Mouse (Mus musculus): ENCODE measurements at regions not wholly inside any gene's neighbourhood (a gene's known extent, or its start where the extent isn't known, plus 50 kb on each side); places are given as distances from the start of the nearest gene placed in this dataset.
A peak's percentile ranks its signal among the peaks of the same experiment; 100 is the strongest.

DNA sequence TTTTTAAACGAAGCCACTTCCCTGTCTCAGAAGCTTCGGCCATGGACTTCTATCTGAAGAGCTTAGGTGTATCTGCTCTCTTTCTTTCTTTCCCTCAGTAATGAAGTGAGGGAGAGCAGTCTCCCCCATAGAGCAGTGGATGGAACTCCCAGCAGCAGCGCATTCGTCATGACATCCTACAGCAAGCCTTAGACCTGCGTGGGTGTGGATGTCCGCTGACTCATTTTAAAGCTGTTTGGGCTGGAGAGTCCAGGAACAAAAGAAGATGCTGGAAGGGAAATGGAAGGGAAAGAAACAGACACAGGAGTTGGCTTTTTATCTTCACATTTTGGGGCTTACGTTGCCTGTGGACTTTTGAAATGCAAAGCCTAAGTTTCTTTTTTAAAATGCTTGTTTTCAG is 190.3 kb upstream of the Arhgap24 start:
- no peak for DNase-seq

DNA sequence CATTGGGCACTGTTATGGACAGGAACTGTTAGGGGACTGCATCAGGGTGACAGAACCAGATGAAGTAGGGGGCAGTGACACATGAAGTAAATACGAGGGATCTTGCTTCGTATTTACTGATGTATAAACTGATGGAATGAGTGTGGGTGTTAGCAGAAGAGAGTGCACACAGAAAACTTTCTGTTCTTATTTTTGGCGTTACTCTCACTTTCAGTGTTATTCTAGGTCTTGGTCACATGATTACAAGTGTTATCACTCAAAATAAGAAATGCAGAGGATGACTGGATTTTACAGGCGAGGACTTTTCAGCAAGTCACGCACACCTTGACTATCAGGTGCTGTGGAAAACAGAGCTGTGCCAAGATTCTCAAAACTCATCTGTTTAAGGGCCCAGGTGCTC is 185.6 kb upstream of the Arhgap24 start:
- DNase-seq, result no peak

DNA sequence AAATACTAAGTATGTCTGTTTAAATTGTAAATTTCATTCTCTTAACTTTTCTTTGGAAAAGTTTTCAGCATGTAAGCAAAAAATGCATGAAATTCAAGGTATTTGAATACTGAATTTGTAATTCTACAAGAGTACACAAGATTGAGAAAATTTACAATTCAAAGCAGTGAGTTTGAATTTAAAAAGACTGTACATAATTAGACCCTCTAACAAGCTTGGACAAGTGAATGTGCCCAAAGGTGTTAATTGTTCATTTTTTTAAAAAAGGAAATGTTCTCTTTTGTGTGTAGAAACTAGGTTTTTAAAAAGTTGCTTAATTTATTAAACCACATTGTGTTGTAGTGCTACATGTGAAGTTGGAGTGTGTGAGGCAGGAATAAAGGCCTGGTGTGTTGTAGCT is 174.9 kb upstream of the Arhgap24 start:
- DNase-seq, result no peak

DNA sequence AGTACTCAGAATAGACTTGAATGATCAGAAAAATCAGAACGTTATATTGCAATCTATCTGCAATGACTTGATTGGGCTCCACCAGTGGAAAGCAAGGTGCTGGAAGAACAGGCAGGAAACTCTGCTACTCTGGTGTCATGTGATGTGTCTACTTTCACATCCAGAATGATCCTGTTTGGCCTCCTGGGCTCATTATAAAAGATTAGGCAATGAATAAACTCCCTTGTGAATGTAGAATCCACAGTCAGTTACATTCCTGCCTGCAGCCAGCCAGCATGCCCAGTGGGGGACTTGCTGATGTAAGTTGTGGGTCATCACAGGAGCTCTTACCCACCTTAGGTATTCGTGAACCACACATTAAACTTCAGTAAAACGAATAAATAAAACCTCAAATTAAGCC is 174.5 kb upstream of the Arhgap24 start:
- no peak for DNase-seq

DNA sequence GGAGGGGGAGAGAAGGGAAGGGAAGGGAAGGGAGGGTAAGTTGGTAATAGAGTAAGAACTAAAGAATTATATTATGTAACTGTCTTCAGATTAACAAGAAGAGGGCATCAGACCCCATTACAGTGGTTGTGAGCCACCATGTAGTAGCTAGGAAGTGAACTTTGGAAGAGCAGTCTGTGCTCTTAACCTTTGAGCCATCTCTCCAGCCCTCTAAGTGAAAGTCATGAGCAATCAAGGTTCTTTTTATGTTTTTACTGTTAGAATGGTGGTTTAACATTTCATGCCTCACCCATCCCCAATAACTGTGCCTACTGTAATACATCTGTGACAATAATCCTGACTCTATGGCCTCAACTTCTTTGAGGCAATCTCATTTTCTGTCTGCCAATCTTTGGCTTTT is 169.6 kb upstream of the Arhgap24 start:
- DNase-seq, result no peak

DNA sequence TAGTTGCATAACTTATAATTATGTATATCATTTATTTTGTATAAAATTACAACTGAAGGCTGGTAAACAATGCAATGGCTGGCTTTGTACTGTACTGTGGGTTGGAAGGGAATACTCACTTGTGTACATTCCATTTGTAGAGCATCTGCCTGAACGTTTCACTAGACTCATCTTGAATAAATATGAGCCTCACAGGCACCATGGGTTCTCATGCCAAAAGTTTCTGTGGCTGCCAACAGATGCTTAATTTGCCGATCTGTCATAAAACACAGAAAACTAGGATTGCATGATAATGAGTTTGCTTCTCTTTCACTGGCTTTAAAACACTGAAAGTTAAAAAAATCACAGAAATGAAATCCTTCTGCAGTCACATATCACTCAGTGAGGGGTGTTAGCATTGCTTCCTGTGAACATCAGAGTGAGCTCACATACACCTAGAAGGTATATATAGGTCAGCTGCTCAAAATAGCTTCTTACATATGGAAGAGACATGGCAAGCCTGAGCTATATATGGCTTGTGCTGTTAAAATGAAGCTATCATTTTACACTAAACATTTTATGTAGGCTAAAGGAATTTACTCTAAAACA is 152.9 kb upstream of the Arhgap24 start:
- no peak for DNase-seq

DNA sequence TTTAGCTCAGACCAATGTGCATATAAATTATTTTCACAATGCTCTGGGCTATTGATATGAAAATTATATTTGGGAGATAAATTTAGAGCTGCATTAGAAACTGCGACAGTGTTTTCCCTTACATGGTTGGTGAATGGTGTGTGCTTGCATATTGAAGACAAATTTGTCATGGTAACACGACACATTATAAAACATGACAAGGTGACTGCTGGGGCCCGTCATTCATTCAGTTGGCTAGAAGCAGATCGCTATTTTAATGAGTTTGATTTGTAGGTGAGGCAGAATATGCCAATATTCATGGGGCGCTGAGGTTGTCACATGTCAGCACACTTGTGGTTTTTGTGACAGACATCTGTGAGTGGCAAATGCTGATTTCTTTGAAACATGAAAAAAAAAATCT is 147.3 kb upstream of the Arhgap24 start:
- no peak for DNase-seq

DNA sequence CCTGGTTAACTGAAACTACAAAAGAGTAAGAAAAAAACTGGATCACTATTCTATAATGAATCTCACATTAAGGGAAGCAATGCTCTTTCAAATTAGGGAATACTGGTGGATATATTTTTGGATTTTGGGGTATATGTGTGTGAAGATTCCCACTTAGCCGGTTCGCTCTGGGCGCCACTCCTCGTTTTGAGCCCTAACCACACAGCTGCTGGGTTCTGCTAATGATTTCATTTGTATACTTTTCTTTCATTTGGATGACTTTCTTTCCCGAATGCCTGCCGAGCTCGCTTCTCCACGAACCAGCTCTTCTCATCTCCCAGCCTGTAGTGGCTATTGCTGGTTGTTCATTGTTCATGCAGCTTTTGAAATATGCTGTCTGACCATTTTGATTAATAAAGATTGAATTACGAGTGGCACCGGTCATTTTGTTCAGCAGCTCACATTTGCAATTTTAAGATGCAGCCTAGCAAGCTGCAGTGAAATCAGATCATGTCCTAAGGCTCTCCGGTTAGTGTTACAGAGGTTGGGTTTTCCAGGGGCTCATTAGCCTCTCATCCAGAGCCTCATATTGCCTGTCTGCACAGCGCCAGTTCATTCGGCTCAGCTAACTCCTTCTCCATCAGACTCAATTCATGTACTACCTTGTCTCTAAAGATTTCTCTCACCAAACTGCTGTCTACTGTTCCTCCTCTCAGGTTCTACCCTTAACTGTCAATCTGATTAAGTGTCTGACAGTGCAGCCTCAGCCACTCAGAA is 146.6 kb upstream of the Arhgap24 start:
- no peak for DNase-seq

DNA sequence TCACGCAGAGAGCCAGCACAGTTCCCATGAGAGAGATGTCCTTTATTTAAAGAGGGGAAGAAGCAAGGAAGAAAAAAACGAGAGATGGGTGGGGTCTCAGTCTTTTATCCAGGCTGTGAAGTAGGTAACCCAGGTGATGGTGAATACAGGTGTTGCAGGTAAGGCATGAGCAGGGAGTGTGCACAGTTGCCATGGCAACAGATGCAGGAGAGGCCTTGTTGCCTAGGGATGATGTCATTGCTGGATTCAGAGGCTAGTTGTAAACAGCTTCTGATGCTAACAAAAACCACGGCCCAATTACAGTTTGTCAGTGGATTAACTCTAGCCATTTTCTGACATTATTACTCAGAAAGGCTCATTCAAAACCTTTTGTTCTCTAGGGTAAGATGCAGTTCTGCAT is 114.7 kb upstream of the Arhgap24 start:
- DNase-seq, result no peak

DNA sequence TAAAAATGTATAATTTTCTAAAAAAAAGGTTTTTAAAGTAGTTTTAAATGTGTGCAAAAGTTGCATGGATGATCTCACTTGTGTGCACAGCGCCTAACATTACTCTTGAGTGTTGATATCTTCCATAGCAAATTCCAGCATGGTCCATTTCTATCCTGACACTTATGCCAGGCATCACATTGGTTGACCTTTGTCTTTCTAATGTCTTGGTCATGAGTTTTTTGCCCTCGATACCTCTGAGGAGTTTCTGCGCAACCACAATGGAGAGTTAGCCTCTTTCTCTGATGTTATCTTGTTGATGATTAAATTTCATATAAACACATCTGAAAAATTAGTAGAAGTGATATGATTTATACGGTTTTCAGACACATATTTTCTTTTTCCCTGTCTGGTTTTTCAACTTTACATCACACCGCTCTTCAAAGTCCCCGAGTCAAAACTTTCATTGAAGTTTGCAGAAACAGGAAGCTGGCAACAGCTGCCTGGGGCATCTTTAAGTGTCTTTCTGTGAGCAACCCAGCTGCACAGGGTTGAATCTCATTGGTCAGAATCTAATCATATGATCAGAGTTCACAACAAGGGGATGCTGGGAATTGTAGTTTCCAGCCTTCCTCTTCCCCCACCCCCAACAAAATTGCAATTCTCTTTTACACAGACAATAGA is 107.8 kb upstream of the Arhgap24 start:
- peak; percentile 8 to 40 for DNase-seq

DNA sequence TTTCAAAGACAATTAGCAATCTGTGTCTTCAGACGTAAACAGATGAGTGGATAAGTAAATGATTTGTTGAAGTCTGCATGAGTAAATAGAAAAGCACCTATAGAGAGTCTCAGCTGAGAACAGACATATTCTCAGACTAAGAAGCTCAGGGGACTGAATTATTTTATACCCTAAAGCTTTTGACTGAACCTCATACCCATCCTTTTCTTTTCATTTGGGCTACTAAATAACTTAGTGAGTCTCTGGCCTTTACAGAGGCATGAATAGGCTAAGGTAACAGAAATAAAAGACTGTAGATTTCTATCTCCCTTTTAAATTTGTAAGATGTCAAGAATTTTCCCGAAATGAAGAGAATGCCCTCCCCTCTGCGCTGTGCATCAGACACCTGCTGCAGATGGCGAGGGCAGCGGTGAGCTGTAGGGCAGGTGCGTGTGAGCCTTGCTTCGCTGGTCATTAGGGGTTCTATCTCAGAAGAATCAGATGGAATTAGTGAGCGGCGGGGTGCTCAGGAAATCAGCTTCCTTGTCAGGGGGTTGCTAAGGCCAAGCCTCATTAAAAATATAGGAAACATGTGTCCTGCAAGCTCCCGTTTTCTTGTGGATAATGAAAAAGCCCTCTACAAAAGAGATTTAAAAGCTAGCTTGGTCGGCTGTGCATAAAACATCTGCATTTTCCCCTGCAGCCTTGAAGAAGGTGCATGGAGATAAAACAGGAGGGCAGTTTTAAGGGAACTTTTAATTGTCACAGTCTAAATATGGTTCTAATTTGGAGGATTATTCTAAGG is 107.0 kb upstream of the Arhgap24 start:
- no peak for DNase-seq

DNA sequence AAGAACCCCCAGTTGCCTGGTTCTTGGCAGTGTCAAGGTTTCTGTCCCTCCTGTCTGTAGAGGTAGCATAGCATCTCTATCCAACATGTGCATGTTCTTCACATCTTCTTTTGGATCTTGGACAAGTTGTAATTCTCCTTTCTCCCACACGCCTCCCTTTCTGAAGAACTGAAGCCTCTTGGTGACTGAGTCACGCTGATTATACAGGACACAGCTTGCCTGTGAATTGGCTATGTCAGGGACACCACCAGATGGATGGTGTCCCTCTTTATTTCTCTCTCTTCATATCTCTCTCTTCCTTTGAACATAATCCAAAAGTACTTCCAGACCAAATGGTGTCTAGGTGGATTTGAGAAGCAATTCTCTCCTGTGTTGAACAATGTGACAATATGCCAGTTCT is 105.9 kb upstream of the Arhgap24 start:
- no peak for DNase-seq

DNA sequence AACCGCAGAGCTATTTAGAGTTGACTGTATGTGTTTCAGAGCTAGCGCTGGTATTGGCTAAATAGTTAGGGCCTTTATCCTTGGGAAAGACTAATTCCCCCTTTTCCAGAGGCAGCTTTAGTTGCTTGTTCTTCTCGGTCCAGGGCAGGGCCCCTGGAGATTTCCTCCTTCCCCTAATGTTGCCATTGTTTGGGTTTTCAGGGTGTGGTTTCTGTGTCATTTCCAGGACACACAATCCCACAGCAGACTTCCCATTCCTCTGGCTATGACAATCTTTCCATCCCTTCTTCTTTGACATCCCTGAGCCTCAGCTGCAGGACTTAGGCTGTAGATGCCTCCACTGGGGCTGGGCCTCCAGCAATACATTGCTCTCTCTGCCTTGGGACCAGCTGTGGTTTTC is 87.2 kb upstream of the Arhgap24 start:
- no peak for DNase-seq

DNA sequence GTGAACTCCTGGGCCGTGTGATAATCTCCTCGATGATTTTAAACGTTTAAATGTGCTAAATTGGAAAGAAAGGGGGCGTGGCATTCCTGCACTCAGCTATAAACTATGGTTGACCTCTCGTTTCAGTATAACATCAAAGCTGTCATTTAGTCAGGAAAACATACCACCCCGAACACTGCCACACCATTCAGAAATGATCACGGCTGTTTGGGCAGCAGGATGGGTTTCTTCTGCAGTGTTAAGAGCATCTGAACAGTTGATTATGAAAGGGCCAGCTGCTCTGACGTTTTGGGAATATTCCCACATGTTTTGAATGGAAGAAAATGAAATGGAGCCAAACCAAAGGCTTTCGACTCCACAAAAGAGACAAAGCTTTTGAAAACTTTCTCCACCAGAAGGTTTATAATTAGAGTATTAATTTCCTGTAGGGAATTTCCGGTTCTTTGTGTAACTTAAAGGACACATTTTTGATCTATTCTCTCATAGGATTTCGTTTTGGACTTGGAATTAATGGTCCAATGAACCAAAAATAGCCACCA is 85.5 kb upstream of the Arhgap24 start:
- DNase-seq, result no peak

DNA sequence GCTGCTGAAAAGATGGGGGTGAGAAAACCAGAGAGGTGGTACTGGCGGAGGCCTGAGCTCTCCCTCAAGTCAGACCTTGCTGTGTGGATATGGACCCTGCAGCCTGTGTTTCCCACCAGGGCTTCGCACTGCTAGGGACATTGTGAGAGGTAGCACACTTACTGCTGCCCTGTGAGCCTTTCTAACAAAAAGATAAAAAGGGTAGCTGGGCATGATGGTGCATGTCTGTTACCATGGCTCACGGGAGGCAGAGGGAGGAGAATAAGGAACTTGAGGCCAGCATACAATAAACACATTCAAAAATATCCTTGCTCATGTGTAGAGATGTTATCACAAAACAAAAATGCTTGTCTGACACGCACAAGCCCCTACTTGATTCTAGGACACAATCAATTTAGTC is 82.2 kb upstream of the Arhgap24 start:
- no peak for DNase-seq

DNA sequence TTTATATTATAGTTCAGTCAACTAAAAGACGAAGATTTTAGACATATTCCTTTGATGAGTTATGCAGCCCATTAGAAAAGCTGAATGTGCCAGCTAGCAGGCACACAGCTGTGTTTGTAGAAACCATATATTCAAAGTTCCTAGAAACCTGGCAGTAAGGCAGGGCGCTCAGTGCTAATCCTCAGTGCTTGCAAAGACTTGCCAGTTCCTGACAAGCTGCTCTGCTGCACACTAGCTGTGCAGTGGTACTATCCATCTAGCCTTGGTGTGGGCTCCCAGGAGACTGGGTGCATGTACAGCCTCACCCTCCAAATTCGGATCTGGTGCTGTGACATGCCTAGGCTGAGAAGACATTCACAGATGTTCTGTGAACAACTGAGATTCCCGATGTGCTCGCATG is 63.5 kb upstream of the Arhgap24 start:
- no peak for DNase-seq

DNA sequence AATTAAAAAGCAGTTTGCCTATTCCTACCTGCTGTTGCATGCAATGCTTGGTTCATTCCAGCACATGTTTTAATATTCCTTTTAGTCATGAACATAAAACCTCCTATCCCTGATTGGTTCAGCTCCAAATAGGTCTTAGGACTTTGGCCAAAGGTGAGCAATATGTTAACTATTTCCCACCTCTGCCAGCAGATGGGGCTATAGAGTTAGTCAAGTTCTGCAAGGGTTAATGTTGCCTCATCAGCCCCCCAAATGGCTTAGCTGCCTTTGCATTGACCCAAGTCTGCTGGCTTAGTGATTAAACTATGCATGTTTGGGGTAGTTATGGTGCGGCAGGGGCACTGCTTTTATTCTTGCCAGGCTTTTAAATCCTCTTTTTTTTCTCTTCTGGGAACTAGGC is 62.1 kb upstream of the Arhgap24 start:
- no peak for DNase-seq

DNA sequence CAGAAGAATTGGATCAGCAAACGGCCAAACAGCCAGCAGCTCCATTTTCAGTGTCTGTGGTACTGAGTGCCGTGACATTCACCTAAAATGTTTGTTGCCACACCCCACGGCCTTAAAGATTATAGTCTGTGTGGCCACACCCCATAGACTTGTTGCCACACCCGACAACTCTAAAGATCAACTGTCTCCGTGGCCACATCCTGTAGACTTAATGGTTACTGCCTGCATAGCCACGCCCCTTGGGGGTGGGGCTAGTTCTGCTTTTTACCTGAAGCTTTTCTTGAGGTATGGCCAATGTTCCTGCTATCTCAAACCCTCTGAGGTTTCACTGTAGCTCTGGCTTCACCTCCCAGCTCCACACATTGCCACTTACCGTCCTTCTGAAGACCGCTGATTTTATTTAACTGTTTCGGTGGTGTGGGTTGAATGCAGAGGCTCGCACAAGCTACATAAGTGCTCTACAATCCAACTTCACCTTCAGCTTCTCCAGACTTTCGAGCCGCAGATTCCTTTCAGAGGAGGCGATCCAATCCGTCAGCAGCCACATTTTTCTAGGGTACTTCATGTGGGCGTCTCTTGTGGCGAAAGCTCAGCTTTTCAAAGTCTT is 56.5 kb upstream of the Arhgap24 start:
- no peak for DNase-seq

DNA sequence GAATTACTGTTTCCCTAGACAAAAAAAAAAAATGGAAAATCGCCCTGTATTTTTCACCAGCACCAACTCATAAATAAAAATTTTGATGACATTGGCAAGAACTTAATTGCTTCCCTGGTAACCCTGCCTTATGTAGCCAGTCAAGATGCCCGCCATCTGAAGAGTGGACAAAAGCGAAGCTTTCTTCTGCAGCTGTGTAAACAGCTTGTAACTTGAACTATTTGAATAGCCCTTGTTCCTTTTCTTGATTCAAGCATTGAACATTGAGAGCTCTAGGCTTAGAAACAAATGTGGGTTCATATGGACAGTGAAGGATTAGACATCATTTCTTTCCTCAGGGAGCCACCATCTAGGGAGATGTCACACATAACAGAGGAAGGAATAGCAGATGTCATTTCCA is 52.9 kb upstream of the Arhgap24 start:
- DNase-seq, result no peak

Measured in thymus, postnatal 36 days (tissue).